Mouse (Mus musculus) 3T3-L1 (cell line): ENCODE measurements at regions not wholly inside any gene's neighbourhood (a gene's known extent, or its start where the extent isn't known, plus 50 kb on each side); places are given as distances from the start of the nearest gene placed in this dataset.

Experiments
- DNase-seq: peaks from one replicate; pipeline ENCODE4 v3.0.0-alpha.2; 2015; ENCODE audit warnings: low read depth, low spot score

DNA sequence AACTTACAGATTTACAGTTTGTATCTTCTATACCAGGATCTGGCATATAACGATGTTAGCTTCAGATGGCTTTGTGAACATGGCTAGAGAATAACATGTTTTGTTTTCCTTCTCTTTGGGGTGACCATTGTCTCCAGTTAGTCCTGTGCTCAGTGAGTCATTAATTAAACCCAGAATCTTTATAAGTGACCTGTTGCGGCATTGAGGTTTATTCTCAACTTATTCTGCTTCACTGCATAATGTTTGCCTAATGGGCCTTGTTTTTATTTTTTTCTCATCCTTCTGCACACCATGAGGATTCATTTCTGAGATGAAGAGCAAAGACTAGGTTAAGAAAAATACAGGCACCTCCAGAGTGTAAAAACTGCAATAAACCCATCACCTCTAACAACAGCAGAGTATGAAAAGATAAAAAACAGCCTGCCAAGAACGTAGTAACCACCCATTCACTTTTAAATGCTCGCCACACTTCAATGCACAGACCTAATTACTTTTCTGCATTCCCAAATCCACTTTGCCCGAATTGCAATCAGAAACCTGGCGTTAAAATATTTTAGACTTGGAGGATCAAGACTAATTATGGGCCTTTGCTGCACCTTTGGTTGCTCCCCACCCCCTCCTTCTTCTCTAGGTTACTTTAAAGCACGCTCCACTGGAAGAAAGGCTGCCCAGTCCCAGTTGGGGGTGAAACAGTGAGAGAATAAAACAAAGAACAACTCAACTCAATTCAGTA, 381.5 kb upstream of the Nr2f1 start:
- DNase-seq = no peak

- no peak for DNase-seq
Measured at GRCm38 (mm10) chr13:78577497-78577896, 377.9 kb upstream of the Nr2f1 start.

- no peak for DNase-seq
Measured at GRCm38 (mm10) chr13:78576300-78577296, 377.0 kb upstream of the Nr2f1 start.

- no peak for DNase-seq
Measured at GRCm38 (mm10) chr13:78571093-78571492, 371.5 kb upstream of the Nr2f1 start.

- DNase-seq = no peak
Measured at GRCm38 (mm10) chr13:78524446-78524937, 324.9 kb upstream of the Nr2f1 start.

- no peak for DNase-seq
Measured at GRCm38 (mm10) chr13:78520771-78521170, 321.2 kb upstream of the Nr2f1 start.

- DNase-seq = no peak
Measured at GRCm38 (mm10) chr13:78520186-78520585, 320.6 kb upstream of the Nr2f1 start.

GRCm38 (mm10) chr13:78500551-78500950, 301.0 kb upstream of the Nr2f1 start:
- no peak for DNase-seq

GRCm38 (mm10) chr13:78483760-78484357, 284.3 kb upstream of the Nr2f1 start:
- DNase-seq = no peak

- DNase-seq = peak; percentile 78
Measured at GRCm38 (mm10) chr13:78482929-78483759, 283.6 kb upstream of the Nr2f1 start.

DNA sequence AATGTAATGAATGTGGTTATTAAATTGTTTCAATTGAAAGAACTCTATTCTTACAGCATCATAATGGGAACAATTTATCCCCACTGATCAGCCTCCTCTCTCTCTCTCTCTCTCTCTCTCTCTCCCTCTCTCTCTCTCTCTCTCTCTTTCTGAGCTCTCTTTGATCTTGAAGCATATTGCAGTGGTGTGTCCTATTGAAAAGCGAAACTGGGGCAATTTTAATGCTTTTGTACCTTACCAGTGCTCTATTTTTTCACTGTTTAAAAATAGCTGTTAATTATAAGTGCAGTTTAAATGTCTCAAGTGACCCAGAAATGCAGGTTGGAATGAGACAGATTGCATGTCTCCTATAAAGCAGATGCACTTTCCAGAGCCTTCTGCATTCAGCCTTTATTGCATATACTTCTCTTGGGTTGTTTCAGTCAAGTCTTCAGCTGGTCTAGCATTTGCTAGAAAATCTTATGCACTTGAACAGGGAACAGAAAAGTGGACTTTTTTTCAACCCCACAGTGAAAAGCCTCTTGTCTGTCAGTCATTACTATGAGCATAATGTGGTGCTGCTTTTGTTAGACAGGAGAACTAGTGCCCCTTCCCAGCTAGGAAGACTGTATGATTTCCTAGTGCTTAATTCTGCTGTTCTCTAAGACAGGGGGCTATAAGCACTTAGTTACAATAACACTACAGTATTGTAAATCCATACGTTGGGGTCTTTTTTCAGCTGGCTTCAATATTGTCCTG, 251.9 kb upstream of the Nr2f1 start:
- no peak for DNase-seq

DNA sequence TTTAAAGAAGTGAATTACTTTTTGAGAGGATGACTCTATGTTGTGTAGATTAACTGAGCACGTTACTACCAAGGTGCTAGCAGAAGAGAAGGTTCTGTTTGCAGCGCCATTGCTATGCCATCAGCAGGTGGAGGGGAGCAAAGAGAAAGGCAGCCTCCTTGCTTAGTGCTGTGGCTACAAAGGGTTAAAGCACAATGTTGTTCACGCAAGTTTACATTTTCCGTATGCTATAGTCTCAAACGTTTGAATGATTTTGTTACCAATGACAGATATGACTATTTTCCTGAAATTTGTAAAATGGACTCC, 247.1 kb upstream of the Nr2f1 start:
- DNase-seq = no peak

GRCm38 (mm10) chr13:78445891-78446725, 246.6 kb upstream of the Nr2f1 start:
- DNase-seq = no peak

DNA sequence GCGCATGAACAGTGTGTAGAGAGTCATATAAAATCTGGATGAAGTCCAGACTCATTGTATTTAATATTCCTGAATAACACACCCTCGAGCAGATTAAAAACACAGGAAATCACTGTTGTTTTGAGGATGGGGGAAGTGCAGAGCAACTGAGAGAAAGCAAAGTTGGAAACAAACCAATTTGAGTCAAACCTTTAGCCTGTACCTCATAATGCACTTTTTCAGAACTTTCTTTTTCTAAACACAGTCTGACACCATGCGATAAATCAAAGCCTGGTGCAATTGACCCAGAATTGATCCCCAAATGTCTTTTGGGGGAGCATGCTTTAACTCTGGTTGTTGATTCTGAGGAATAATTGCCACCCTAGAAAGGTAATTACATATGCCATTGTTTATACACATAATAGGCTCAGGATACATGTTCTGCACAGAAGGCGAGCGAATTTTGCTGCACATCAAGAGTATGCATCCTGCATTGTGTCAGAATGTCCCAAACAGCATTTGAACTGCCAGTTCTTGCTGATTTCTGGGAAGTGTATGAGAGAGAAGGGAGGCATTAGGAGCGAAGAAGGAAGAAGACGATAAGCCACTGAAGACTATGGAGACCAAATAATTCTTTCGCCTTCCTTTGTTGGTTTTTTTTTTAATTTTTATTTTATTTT, 245.3 kb upstream of the Nr2f1 start:
- DNase-seq = no peak

- DNase-seq = no peak
Measured at GRCm38 (mm10) chr13:78428469-78428868, 228.9 kb upstream of the Nr2f1 start.

GRCm38 (mm10) chr13:78428084-78428445, 228.5 kb upstream of the Nr2f1 start:
- DNase-seq = no peak

GRCm38 (mm10) chr13:78427141-78428083, 227.9 kb upstream of the Nr2f1 start:
- no peak for DNase-seq

- DNase-seq = no peak
Measured at GRCm38 (mm10) chr13:78426306-78426921, 226.9 kb upstream of the Nr2f1 start.
